26 mouse cellular contexts compared by ENCODE assay signal in the genomic region with DNA sequence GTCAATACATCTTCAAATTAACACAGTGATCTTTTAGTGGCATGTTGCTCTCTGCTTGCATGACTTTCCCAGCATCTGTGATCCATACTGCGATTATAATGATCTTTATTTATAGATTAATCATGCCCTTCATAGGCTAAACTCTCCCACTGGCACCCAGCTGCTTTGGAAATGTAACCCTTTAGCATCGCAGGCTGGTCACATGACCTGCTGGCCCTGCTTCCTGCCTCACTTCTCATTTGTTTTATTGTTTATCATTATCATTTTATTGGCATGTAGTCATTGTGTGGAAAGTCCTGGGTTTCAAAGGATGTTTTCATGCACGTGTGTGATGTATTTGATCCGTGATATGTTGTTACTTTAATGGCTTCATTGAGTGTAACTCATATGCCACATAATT.
"Had no signal": no experiment of that assay in that cellular context is flagged by ENCODE, and none has a peak within 500 bp of the region (broad histone marks: within the 10 kb centered on the region; RNA-seq: fewer than 3 reads in every experiment).

No protein-coding gene starts in this region.

- H3K4me3 ChIP-seq: limb, embryonic 10.5 days; limb, embryonic 12.5 days; limb, embryonic 13.5 days; limb, embryonic 15.5 days; liver, embryonic 12.5 days; liver, embryonic 13.5 days; liver, embryonic 15.5 days; lung, embryonic 15.5 days; megakaryocyte, embryonic 14.5 days; midbrain, embryonic 10.5 days; midbrain, embryonic 12.5 days; midbrain, embryonic 13.5 days; midbrain, embryonic 15.5 days; myocyte; neural tube, embryonic 12.5 days had no signal

- DNase-seq: left cerebral cortex, postnatal 4 days; liver; liver, embryonic 13.5 days; liver, postnatal 0 days; lung, adult 18-20 months; lung, adult 2 months; lung, embryonic 14.5 days; lung, postnatal 10 days; lung, postnatal 14 days; lung, postnatal 36 days; lung, postnatal 4 days; midbrain, embryonic 14.5 days had no signal

- H3K27me3 ChIP-seq: limb, embryonic 12.5 days; limb, embryonic 13.5 days; limb, embryonic 15.5 days; liver, embryonic 12.5 days; liver, embryonic 13.5 days; liver, embryonic 15.5 days; lung, embryonic 15.5 days; megakaryocyte, embryonic 14.5 days; midbrain, embryonic 12.5 days; midbrain, embryonic 13.5 days; midbrain, embryonic 15.5 days; neural tube, embryonic 12.5 days had no signal

- H3K36me3 ChIP-seq: limb, embryonic 10.5 days; limb, embryonic 12.5 days; limb, embryonic 13.5 days; limb, embryonic 15.5 days; liver, embryonic 12.5 days; liver, embryonic 13.5 days; liver, embryonic 15.5 days; lung, embryonic 15.5 days; midbrain, embryonic 10.5 days; midbrain, embryonic 12.5 days; midbrain, embryonic 13.5 days; midbrain, embryonic 15.5 days; neural tube, embryonic 12.5 days had no signal
